Mouse (Mus musculus) kidney, embryonic 15.5 days (tissue): ENCODE data around the gene Psmd4. TPM values are rescaled to one million over a fixed set of nuclear protein-coding genes. Genes with fewer than 3 reads are reported as not detected.

ENCODE experiments used
- ATAC-seq: fragments of 200-750 bp; cut with Nextera tagmentation; replicated peaks from 2 replicates; pipeline ENCODE4 v1.8.0; 2017; ENCODE audit warnings: moderate TSS enrichment; ENCODE audit not compliant: low FRiP score
- H3K27ac ChIP-seq: fragments of 300-500 bp; sonication (generic); 2 replicates; pipeline ENCODE4 v1.5.1; 2015; ENCODE audit warnings: mild to moderate bottlenecking, inconsistent platforms
- H3K27me3 ChIP-seq: fragments of 300-500 bp; sonication (generic); 2 replicates; pipeline ENCODE4 v1.6.1; 2015; ENCODE audit warnings: inconsistent platforms
- H3K36me3 ChIP-seq: fragments of 300-500 bp; sonication (generic); 2 replicates; pipeline ENCODE4 v1.6.1; 2015; ENCODE audit warnings: inconsistent platforms
- H3K4me1 ChIP-seq: fragments of 300-500 bp; sonication (generic); 2 replicates; pipeline ENCODE4 v1.6.1; 2015; ENCODE audit warnings: inconsistent platforms
- H3K4me2 ChIP-seq: fragments of 300-500 bp; sonication (generic); 2 replicates; pipeline ENCODE4 v1.6.1; 2015; ENCODE audit warnings: moderate library complexity, mild to moderate bottlenecking, inconsistent platforms
- H3K4me3 ChIP-seq: fragments of 300-500 bp; sonication (generic); replicated peaks from 2 replicates; pipeline ENCODE4 v1.5.1; 2015; ENCODE audit warnings: mild to moderate bottlenecking, inconsistent platforms
- H3K9ac ChIP-seq: fragments of 300-500 bp; sonication (generic); 2 replicates; pipeline ENCODE4 v1.6.1; 2015; ENCODE audit warnings: mild to moderate bottlenecking, inconsistent platforms
- H3K9me3 ChIP-seq: fragments of 300-500 bp; sonication (generic); replicated peaks from 2 replicates; pipeline ENCODE4 v1.6.1; 2016; ENCODE audit warnings: inconsistent platforms
- WGBS: fragments of 180-500 bp; shearing (Covaris S2); methylation state at CpG from one replicate; pipeline ENCODE4 v1.1.7; 2015; ENCODE audit warnings: mixed read lengths; 5-methylcytosine and 5-hydroxymethylcytosine counted together
- polyA plus RNA-seq: library from polyadenylated mRNA; unstranded; fragments of >200 nt; fragmentation: Nextera tagmentation; extraction: Ambion mirVana; gene quantifications from 2 replicates; pipeline ENCODE4 v1.2.1, GENCODE M21; 2015

Psmd4 gene
- polyA plus RNA-seq, result 248 and 271 TPM in 2 replicates

DNA sequence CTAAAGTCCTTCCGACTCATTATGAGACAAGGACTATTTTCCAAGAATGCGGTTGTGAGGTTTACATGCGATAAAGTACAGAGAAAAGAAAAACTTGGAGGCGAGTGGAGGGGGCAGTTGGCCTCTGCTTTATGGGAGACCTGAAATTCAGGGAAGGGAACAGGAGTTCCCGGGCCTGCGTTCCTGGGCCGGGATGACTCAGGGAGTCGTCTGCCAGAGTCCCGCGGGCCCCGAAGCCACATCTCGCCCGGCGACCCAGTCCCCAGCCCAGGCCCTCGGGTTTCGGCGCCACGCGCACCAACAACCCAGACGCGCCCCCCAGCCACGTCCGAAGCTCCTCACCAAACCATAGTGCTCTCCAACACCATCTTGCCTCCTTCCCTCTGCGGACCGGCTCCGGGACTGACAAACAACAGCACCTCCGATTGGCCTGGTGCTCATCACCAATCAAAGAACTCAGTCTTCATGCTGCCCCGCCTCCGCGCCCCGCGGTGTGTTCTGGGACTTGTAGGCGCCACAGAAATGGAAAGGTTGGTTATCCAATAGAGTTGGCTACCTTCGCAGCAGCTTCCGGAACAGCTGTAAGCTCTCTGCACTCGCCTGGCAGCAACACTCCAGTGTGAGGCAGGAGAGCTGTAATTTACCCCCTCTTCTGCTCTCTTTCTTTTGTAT is at the start of gene Psmd4:
TSS of gene Psmd4 (minus strand) at position 449 of the 672 bp plus-strand sequence.
- Histone ChIP-seq H3K9me3 (no peaks in the 10 kb centered on the region), H3K4me2 (peak within 1 kb of the TSS; percentile 68)

DNA sequence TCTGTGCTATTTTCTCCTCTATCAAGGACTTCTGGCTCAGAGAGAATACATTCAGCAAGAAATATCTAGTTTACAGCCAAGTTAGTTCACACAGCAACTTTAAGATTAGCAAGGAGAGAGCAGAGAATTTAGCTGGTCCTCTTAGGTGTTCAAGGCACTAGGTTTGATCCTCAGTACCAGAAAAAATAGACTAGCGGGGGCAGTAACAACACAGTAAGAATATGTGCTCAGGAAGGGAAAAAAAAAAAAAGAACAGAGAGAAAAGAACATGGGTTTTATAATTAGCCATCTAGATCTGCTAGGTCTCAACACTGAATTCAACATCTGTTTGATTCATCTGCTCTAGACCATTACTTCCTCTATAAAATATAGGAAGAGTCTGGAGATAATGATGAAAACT is 45.7 kb upstream of the Psmd4 start:
- Histone ChIP-seq H3K27me3 (no peaks in the 10 kb centered on the region), H3K9me3 (no peaks in the 10 kb centered on the region), H3K4me2 (no peak overlapping the region), H3K4me1 (0 out of 2 replicates have a peak, but pooled peaks cover 7% of the 10 kb centered on the region), H3K27ac (no peak overlapping the region), H3K4me3 (no peak overlapping the region), H3K9ac (no peak overlapping the region), H3K36me3 (no peaks in the 10 kb centered on the region; the same call in 1 of the 2 replicates)
- no peak for ATAC-seq
- WGBS, result 96% methylated on average over 1 of the region's 1 CpGs

More for the DNA sequence above, at the start of gene Psmd4:
- Histone ChIP-seq H3K4me1 (peaks cover 11% of the 10 kb centered on the region), H3K27ac (peak within 1 kb of the TSS; percentile 83), H3K27me3 (no peaks in the 10 kb centered on the region), H3K36me3 (peaks cover 27% of the 10 kb centered on the region), H3K4me3 (peak within 1 kb of the TSS; percentile 87), H3K9ac (peak within 1 kb of the TSS; percentile 82)
- under 1% methylated on average over 36 of the region's 36 CpGs for WGBS
- ATAC-seq, result peak; percentile 99

DNA sequence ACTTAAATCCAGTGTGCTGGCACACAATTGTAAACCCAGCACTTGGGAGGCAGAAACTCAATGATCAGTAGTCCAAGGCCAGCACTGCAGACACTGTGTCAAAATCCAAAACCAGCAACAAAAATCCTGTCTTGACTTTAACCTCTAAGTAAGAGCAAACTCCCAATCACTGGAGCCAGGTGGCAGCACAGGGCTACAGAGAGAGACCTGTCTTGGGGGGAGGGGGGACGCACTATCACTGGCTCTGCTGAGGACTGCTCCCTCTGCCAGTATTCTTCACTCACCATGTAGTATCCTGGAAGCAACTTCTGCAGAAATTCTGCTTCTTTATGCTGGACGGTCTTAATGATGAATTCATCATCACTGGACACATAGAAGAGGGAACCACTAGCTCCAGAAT is 29.2 kb upstream of the Psmd4 start:
- Histone ChIP-seq H3K27me3 (no peaks in the 10 kb centered on the region), H3K9me3 (no peaks in the 10 kb centered on the region), H3K36me3 (peaks cover 95% of the 10 kb centered on the region), H3K27ac (no peak overlapping the region), H3K9ac (no peak overlapping the region), H3K4me1 (no peaks in the 10 kb centered on the region), H3K4me3 (no peak overlapping the region), H3K4me2 (no peak overlapping the region)
- ATAC-seq, result no peak
- 90% methylated on average over 2 of the region's 2 CpGs for WGBS

DNA sequence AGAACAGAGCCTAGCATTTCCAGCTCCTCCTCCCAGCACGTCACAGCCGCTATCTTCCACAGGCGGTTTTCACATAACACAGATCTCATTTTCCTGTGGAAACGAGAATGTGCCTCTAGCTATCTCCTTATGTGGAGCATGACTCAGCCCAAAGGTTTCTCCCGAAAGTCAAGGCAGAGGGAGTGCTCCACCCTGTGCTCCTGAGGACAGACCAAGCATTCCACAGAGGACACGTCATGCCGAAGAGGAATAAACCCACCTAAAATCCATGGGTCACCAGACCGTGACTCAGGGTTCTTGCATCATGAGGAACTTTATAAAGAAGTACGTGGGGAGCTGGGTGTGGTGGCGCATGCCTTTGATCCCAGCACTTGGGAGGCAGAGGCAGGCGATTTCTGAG is 24.2 kb upstream of the Psmd4 start:
- 89% methylated on average over 11 of the region's 11 CpGs for WGBS
- Histone ChIP-seq H3K9me3 (no peaks in the 10 kb centered on the region), H3K4me3 (no peak overlapping the region), H3K9ac (no peak overlapping the region), H3K27ac (no peak overlapping the region), H3K4me1 (no peaks in the 10 kb centered on the region), H3K36me3 (peaks cover 99% of the 10 kb centered on the region), H3K4me2 (no peak overlapping the region), H3K27me3 (no peaks in the 10 kb centered on the region)
- no peak for ATAC-seq

DNA sequence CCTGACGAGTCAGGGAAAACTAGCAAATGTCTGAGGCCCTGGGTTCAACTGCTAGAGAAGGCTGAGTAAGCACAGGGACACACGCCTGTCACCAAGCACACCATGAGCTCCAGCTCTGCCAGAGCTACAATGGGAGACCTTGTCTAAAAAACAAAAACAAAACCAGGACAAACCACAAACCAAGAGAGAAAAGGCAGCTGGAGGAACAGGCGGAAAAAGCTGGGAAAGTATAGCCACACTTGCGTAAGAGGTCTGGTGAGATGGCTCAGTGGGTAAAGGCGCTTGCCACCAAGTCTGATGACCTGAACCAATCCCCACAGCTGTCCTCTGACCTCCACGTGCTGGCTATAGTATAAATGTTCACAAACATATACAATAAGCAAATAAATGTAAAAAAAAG is 23.7 kb upstream of the Psmd4 start:
- Histone ChIP-seq H3K4me2 (no peak overlapping the region), H3K9me3 (no peaks in the 10 kb centered on the region), H3K27ac (no peak overlapping the region), H3K9ac (no peak overlapping the region), H3K36me3 (peaks cover 99% of the 10 kb centered on the region), H3K4me3 (no peak overlapping the region), H3K4me1 (no peaks in the 10 kb centered on the region), H3K27me3 (no peaks in the 10 kb centered on the region)
- 89% methylated on average over 6 of the region's 6 CpGs for WGBS
- no peak for ATAC-seq

DNA sequence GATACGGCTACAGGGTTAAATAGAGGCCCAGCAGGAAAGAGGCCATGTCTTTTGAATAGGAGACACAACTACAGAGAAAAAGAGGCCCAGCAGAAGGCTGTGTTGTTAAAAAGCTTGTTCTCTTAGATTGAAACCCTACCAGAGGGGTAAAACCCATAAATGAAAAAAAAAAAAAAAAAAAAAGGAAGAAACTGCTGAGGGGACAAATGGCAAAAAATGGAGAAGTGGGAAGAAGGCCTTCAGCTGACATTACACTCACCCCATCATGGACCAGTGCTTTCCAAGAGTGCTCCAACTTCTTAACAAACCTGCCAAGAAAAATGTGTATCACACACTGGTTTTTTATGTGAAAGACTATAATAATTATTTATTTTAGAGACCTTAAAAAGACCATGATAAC is 23.1 kb upstream of the Psmd4 start:
- H3K4me2 ChIP-seq, result no peak overlapping the region
- H3K9me3 ChIP-seq, result no peaks in the 10 kb centered on the region
- ATAC-seq, result no peak
- H3K9ac ChIP-seq, result no peak overlapping the region
- H3K27me3 ChIP-seq, result no peaks in the 10 kb centered on the region
- no peak overlapping the region for H3K4me3 ChIP-seq
- no peak overlapping the region for H3K27ac ChIP-seq
- H3K36me3 ChIP-seq, result peaks cover 99% of the 10 kb centered on the region
- H3K4me1 ChIP-seq, result no peaks in the 10 kb centered on the region
- WGBS, result 97% methylated on average over 1 of the region's 1 CpGs

DNA sequence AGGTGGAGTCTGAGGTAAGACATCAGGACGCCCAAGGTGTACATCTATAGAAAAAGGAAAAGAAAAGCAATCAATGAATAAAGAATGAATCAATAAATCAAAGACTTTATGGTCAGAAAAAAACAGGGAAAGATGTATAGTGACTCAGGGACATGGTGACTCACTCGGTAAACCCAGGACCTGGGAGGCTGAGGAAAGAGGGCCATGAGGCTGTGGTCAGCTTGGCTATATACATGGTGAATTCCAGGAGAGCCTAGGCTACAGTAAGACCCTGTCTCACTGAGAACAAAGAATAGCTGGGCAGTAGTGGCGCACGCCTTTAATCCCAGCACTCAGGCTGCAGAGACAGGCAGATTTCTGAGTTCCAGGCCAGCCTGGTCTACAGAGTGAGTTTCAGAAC is 21.3 kb upstream of the Psmd4 start:
- ATAC-seq, result no peak
- H3K4me3 ChIP-seq, result no peak overlapping the region
- H3K27ac ChIP-seq, result no peak overlapping the region
- no peak overlapping the region for H3K4me2 ChIP-seq
- H3K9me3 ChIP-seq, result no peaks in the 10 kb centered on the region
- H3K36me3 ChIP-seq, result peaks cover 99% of the 10 kb centered on the region
- WGBS, result 93% methylated on average over 4 of the region's 4 CpGs
- no peaks in the 10 kb centered on the region for H3K27me3 ChIP-seq
- H3K4me1 ChIP-seq, result no peaks in the 10 kb centered on the region
- H3K9ac ChIP-seq, result no peak overlapping the region

DNA sequence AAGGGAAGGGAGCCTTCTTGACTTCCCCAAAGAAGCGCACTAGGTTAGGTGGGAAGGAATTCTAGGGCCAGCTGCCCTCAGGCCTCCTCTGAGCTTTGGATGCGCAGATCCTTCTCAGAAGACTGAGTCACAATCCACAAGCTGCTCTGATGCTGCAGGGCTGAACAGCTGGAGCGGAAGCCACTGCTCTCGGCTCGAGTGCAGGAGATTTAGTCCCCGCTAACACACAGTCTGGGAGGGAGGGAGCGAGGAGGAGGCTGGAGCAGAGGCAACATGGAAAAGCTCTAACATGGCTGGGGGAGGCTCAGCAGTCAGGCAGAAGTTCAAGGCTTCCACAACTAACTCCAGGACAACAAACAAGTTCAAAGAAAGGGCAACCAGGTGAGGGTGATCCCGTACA is 15.7 kb upstream of the Psmd4 start:
- Histone ChIP-seq H3K27ac (no peak overlapping the region), H3K4me3 (no peak overlapping the region), H3K4me2 (no peak overlapping the region), H3K36me3 (peaks cover 59% of the 10 kb centered on the region), H3K9me3 (no peaks in the 10 kb centered on the region), H3K4me1 (peaks cover 11% of the 10 kb centered on the region; the same call in 1 of the 2 replicates), H3K27me3 (no peaks in the 10 kb centered on the region), H3K9ac (no peak overlapping the region)
- WGBS, result 77% methylated on average over 8 of the region's 8 CpGs
- ATAC-seq, result no peak

DNA sequence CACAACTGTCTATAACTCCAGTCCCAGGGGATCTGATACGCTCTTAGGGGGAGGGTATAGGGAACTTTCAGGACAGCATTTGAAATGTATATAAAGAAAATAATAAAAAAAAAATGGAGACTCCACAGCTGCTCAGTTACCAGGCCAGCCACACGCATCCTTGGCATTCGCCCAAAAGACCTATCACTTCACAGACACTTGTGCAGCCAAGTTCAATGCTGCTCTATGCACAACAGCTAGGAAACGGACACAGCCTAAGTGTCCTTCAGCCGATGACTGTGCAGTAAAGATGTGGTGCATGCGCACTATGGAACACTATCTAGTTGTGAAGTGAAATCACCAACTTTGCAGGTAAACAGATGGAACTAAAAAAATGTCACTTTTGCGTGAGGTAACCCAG is 13.9 kb upstream of the Psmd4 start:
- WGBS, result 78% methylated on average over 7 of the region's 7 CpGs
- no peak overlapping the region for H3K4me3 ChIP-seq
- H3K4me1 ChIP-seq, result peaks cover 11% of the 10 kb centered on the region; the same call in 1 of the 2 replicates
- no peaks in the 10 kb centered on the region for H3K9me3 ChIP-seq
- H3K36me3 ChIP-seq, result peaks cover 41% of the 10 kb centered on the region
- H3K27me3 ChIP-seq, result no peaks in the 10 kb centered on the region
- no peak overlapping the region for H3K9ac ChIP-seq
- H3K27ac ChIP-seq, result no peak overlapping the region
- ATAC-seq, result 0 out of 2 replicates have a peak, but pooled peaks have one; percentile 43
- H3K4me2 ChIP-seq, result no peak overlapping the region

DNA sequence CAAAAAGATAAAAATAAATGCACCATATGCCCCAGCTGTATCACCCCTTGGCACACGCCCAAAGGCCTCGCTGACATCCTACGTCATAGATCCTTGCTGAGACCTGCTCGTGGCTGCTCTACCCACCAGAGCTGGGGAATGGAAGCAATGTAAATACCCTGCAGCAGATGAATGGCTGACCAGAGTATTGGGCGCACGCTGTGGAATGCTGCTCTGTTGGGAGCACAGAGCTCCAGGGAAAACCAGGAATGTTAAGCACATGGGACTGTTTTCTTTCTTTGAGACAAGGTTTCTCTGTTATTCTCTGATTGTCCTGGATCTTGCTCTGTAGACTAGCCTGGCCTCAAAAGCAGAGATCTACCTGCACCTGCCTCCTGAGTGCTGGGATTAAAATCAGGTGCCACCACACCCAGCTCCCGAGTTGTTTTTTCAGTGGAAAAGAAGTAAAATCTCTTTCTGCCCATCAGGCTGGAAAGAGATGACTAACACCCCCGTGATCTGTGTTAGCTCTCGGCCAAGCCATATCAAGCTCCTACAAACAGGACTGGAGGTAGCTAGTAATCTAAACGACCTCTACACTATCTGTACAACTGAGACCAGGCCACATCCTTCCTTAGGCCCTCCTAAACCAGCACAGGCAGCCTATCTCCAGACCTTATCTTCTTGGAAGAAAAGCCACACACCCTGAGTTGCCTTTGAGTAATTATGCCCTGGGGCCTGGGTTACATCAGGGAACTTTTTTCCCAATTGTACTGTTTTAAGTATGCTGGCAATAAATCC is 12.3 kb upstream of the Psmd4 start:
- H3K36me3 ChIP-seq, result peaks cover 25% of the 10 kb centered on the region
- no peak overlapping the region for H3K4me2 ChIP-seq
- 51% methylated on average over 10 of the region's 10 CpGs for WGBS
- H3K27me3 ChIP-seq, result no peaks in the 10 kb centered on the region
- peak overlapping the region; percentile 22; the same call in 1 of the 2 replicates for H3K27ac ChIP-seq
- no peak for ATAC-seq
- H3K4me3 ChIP-seq, result no peak overlapping the region
- no peaks in the 10 kb centered on the region for H3K9me3 ChIP-seq
- H3K9ac ChIP-seq, result no peak overlapping the region
- H3K4me1 ChIP-seq, result peaks cover 11% of the 10 kb centered on the region; the same call in 1 of the 2 replicates

DNA sequence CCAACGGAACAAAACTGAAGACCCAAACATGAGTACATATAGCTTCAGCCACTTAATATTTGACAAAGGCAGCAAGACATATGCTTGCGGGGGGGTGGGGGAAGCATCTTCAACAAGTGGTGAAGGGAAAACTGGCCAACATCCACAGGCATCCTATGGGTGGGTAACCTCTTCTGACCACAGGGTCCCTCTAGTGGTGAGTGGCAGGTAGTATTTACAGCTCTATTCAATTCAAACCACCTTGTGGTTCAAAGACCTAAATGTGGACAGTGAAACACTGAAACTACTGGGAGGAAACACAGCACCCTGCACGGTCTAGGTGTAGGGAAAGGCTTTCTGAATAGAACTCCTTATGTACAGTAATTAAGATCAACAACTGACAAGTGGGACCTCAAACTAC is 11.3 kb upstream of the Psmd4 start:
- H3K9me3 ChIP-seq, result no peaks in the 10 kb centered on the region
- no peak overlapping the region for H3K4me3 ChIP-seq
- H3K27ac ChIP-seq, result no peak overlapping the region
- no peak overlapping the region for H3K4me2 ChIP-seq
- ATAC-seq, result no peak; the same call in 1 of the 2 replicates
- H3K36me3 ChIP-seq, result peaks cover 15% of the 10 kb centered on the region
- H3K9ac ChIP-seq, result no peak overlapping the region
- H3K27me3 ChIP-seq, result no peaks in the 10 kb centered on the region
- 41% methylated on average over 3 of the region's 3 CpGs for WGBS
- H3K4me1 ChIP-seq, result peaks cover 11% of the 10 kb centered on the region; the same call in 1 of the 2 replicates

DNA sequence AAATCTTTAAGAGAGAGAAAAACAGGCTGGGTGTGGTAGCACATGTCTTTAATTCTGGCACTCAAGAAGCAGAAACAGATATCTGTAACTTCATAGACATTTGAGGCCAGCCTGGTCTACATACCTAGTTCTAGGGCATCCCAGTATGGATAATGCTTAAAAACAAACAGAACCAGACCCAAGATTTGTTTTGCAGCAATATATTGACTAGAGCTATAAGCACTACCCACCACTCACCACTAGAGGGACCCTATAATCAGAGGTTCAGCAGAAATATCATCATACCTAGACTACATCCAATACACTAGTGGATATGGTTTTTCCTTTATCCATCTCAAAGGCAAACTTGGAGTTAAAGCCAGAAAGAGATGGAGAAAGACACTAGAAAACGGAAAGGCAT is 10.5 kb upstream of the Psmd4 start:
- no peak overlapping the region for H3K4me3 ChIP-seq
- H3K4me2 ChIP-seq, result no peak overlapping the region
- no peak for ATAC-seq
- peaks cover 8% of the 10 kb centered on the region for H3K36me3 ChIP-seq
- no peak overlapping the region for H3K27ac ChIP-seq
- no peaks in the 10 kb centered on the region for H3K27me3 ChIP-seq
- peaks cover 11% of the 10 kb centered on the region; the same call in 1 of the 2 replicates for H3K4me1 ChIP-seq
- 47% methylated on average over 1 of the region's 1 CpGs for WGBS
- no peak overlapping the region for H3K9ac ChIP-seq
- H3K9me3 ChIP-seq, result no peaks in the 10 kb centered on the region
